Mouse (Mus musculus) gastrocnemius, postnatal 10 days (tissue): ENCODE measurements around the gene Mrpl20. TPM values are rescaled to one million over a fixed set of nuclear protein-coding genes. Genes with fewer than 3 reads are reported as not detected.
"Not testable (repeated sequence)": the region's sequence is repeated elsewhere in the genome, so short reads cannot be mapped to it uniquely, and the experiment has no call there.

Source experiments
- DNase-seq: peaks from one replicate; pipeline ENCODE4 v3.0.0; 2021; ENCODE audit warnings: mixed read lengths
- total RNA-seq, 2 experiments: library from RNA; stranded (reverse); gene quantifications; 2 replicates each; pipeline ENCODE4 v1.2.3; 2021

Gene Mrpl20
- total RNA-seq, 2 experiments from 2014 or later: 56.6 to 58.0 TPM

DNA sequence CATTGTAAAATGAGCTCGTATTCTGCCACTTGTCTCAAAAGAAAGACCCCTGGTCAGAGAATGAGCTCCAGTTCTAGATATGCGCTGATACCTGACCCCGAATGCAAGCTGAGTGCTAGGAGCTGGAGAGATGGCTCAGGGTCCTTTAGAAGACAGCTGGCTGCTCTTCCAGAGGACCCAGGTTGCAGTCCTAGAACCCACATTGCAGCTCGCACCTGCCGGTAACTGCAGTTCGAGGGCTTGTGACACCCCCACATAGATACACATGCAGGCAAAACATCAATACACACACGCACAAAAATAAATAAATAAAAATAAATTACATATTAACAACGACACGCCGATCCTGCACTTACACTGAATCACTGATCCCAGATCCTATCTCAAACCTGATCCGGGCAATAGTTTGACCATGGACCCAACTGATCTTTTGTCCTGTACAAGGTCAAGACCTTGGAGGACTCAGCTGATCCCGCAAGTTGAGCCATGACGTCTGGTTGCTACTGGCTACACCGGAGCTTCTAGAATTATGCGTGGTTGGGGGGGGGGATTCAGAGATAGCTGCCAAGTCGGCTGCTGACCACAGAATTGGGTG is 19.1 kb upstream of the Mrpl20 start:
- DNase-seq: no peak

DNA sequence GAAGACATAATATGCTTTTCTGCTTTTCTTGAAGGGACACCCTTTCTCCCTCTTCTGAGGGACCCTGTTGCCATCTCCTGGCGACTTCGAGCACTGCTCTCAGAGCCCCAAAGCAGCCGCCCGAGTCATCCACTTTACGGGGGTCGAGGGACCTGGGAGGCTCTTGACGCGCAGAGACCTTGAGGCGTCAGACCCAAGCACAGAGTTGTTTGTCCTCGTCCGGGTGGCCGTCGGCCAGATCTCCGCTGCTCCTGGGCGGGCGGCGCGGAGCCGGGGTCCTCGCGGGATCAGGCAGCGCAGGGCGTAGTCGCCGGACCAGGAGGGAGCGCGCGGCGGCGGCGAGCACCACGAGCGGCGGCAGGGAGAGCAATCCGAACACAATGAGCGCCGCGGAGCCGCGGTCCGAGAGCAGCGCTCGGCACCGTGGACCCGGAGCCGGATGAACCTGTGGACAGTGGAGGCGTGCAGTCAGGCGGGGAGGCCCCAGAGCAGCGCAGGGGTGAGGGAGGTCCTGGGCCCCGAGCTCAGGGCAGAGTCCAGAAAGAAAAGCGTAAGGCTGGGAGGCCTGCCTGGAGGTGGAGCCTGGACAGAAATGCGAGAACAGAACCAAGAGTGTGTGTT is 18.5 kb upstream of the Mrpl20 start:
- DNase-seq: peak; percentile 83

- no peak for DNase-seq
Measured at GRCm38 (mm10) chr4:155785246-155785645, 17.4 kb upstream of the Mrpl20 start.

DNA sequence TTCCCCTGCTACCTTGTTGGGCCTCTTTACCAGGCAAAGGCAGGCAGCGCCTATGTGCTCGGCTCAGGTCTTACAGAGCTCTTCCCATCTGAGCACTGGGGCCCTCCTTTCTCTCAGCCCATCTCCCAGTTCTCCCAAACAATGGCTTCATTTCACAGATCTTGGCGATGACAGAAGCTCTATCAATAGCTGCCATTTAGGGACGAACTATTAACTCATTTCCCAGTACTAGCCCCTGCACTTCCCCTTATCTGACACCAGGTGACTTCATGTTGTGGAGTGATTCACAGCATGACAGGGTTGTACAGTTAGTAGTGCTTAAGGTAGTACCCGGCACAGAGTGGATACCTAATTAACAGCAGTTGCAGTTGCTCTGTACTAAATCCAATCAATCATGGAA is 16.9 kb upstream of the Mrpl20 start, which contains the start of gene Tmem88b:
Tmem88b (minus strand) TSS at position 56 of the 400 bp plus-strand sequence.
- DNase-seq: no peak

DNA sequence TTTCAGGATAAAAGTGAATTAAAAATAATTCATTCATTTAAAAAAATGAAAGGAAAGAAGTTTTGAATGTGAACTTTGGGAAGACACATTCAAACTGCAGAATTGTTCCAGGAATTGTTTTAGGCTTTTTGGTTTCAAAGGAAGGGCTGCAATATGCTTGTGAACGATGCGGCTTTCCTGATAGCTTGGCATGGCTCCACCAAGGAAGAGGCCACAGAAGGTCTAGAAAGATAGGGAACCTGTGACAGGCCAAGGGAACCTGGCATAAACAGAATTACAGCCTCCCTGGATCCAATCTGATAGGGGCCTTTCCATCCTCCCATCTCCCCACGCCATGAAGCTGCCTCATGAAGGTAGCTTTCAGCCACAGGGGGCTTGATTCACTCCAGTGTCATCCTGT is 14.4 kb upstream of the Mrpl20 start:
- DNase-seq: no peak

DNA sequence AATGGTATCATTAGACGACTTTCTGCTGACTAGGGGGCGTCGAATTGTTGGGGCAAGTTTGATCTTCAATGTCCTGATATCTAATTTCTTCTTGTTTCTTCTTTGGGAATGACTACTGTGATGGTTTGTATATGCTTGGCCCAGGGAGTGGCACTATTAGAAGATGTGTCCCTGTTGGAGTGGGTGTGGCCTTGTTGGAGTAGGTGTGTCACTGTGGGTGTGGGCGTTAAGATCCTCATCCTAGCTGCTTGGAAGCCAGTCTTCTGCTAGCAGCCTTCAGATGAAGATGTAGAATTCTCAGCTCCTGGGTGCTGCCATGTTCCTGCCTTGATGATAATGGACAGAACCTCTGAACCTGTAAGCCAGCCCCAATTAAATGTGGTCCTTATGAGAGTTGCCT is 13.8 kb upstream of the Mrpl20 start:
- DNase-seq: not testable (repeated sequence)

DNA sequence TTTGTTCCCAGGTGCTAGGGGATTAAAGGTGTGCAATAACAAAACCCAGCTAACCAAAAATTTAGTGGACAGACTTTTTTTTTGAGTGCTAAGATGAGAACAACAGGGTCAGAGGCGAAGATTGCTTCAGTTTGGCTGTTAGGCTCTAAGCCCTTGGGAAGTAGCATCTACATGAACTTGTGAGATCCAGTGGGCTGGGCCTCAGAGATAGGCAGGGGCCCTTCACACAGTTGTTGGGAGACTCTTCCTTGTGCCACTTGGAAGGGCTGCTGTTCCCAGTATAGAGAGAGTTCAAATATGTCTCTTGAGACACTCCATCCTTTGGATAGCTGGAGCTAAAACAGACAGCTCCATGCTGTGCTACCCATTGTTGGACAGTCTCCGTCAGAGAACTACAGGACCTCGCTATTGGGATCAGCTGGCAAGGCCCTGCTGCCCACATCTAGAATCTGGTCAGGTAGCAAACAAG is 12.6 kb upstream of the Mrpl20 start, which contains the start of gene Ankrd65:
Ankrd65 (plus strand) TSS at position 419 of the 469 bp plus-strand sequence.
- DNase-seq: no peak

DNA sequence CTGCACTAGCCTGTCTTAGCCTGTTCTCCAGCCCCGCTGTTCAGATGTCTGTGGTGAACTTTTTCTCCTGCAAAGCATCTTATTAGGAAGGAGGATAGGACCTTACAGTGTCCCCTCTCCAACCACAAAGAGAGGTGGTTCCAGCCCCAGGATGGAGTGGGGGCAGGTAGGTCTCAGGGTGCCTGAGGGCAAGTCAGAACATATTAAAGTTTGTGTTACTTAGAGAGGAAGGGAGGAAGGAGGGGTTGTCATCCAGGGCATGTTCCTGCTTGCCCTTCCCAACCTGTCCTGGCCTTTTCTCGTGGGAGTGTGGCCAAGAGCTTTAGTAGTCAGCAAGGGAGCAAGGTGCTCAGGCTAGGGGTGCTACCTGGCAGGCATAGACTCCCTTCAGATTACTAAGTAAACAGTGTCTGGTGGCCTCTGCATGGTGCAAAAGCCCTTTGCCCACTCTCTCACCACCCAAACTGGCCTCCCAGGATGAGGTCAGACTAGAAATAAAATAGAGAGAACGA is 12.0 kb upstream of the Mrpl20 start:
- no peak for DNase-seq

DNA sequence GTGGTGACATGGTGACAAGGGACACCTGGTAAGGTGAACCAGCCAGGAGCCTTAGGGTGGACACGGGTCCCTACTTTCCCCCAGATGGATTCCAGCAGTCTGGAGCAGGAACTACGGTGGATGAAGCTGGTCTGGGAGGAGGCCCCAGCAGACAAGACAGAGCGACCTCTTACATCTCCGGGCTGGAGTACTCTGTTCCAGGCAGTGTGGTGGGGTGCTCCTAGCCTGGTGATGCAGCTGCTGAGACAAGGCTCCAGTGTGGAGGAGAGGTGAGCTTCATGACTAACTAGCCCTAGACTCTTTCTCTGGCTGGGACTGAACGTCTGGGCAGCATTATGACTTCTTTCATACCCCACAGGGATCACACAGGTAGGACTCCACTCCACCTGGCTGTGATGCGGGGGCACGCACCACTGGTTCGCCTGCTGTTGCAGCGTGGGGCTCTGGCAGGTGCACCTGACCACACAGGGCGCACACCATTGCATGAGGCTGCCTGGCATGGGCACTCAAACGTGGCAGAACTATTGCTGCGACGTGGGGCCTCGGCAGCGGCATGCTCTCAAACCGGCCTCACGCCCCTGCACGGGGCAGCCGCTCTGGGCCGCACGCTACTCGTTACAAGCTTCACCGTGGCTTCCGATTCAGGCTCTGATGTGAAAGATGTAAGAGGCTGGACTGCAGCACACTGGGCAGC is 11.3 kb upstream of the Mrpl20 start:
- DNase-seq: no peak

DNA sequence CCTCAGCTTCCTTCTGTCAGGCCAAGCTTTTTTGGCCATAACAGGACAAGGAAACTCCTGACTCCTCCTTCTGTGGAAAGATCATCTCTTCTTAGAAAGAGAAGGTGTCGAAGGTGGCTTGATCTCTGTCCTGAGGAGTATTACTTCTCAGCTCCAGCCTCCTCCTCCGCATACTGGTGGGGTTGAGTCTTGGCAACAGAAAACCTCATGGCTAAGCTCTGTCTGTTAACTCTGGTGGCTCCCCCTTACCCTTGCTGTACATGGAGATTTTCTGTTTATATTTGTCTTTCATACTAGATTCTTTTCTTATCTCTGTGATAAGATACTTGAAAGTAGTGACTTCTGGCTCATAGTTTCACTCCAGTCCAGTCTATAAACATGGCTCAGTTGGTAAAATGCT is 8.9 kb upstream of the Mrpl20 start:
- no peak for DNase-seq

- no peak for DNase-seq
Measured at GRCm38 (mm10) chr4:155802075-155802474, 603 bp upstream of the Mrpl20 start.

- DNase-seq: peak; percentile 98
Measured at GRCm38 (mm10) chr4:155803340-155804041, 813 bp downstream of the Mrpl20 start.

- no peak for DNase-seq
Measured at GRCm38 (mm10) chr4:155807841-155808240, 5.2 kb downstream of the Mrpl20 start.

- peak; percentile 91 for DNase-seq
Measured at GRCm38 (mm10) chr4:155811929-155812664, 9.4 kb downstream of the Mrpl20 start, which contains the start of gene Ccnl2. TSS of gene Ccnl2 (plus strand) at chr4:155812489.

- peak; percentile 53 for DNase-seq
Measured at GRCm38 (mm10) chr4:155812665-155813181, 10.0 kb downstream of the Mrpl20 start.

DNA sequence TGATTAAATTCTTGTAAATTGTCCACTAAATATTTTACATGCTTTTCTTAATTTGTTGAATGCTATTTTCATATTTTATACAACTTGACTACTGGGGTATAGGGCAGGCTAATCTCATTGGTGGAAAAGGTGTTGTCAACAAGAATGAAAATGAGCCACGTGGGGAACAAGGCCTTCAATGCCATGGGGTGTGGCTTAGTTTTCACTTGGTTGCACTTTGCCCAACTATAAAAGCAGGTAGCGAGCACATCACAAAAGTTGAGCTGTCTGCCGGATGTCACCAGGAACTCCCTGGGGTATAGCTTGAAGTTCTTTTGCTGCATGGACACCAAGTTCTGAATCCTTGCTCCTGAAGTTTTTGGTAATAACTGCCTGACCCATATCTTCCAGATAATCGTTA is 14.9 kb downstream of the Mrpl20 start:
- DNase-seq: no peak

GRCm38 (mm10) chr4:155821025-155821424 is 18.3 kb downstream of the Mrpl20 start:
- no peak for DNase-seq

- DNase-seq: no peak
Measured at GRCm38 (mm10) chr4:155823443-155823842, 20.8 kb downstream of the Mrpl20 start.

DNA sequence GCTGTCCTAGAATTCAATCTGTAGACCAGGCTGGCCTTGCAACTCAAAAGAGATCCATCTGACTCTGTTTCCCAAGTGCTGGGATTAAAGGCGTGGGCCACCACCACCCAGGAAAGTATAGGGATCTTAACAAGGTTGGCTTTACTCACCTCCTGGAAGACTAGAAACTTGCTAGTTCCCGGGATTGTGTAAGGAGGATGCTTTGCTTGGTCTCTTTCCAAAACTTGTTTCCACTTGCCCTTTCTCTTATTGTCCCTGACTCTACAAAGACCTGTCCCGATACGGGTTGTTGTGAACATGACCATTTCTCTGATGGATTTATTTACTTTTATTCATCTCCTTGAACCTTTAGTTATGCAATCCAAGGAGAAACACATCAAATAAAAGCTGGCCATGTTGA is 27.2 kb downstream of the Mrpl20 start:
- DNase-seq: no peak

DNA sequence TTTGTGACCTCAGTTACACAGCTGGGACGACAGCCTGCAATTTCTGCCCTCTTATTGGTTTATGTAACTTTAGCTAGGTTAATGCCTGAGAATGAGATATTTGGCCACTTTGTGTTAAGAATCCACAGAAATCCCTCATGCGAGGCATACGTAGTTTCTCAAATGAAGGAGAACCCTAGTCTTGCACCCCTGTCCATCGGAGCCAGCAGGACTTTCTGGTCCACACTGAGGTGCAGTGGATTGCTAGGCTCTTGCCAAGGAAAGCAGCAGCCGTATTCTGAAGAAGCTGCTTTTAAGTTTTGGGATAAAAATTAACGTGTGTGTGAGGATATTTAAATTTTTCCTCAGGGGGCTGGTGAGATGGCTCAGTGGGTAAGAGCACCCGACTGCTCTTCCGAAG is 27.9 kb downstream of the Mrpl20 start:
- DNase-seq: no peak

- DNase-seq: peak; percentile 96
Measured at GRCm38 (mm10) chr4:155831205-155831766, 28.6 kb downstream of the Mrpl20 start, which contains the start of gene Aurkaip1. TSS of gene Aurkaip1 (plus strand) at chr4:155831272.
